Mouse (Mus musculus) neural tube, embryonic 12.5 days (tissue): ENCODE measurements around the gene Rpl9. TPM values are rescaled to one million over a fixed set of nuclear protein-coding genes. Genes with fewer than 3 reads are reported as not detected.

ENCODE experiments used
- ATAC-seq: fragments of 200-750 bp; cut with Nextera tagmentation; 2 replicates; pipeline ENCODE4 v1.8.0; 2017; ENCODE audit warnings: low read depth, mild to moderate bottlenecking, moderate TSS enrichment, moderate library complexity; ENCODE audit not compliant: low FRiP score
- H3K27ac ChIP-seq: fragments of 300-500 bp; sonication (generic); 2 replicates; pipeline ENCODE4 v1.5.1; 2016
- H3K27me3 ChIP-seq: fragments of 300-500 bp; sonication (generic); replicated peaks from 2 replicates; pipeline ENCODE4 v1.6.1; 2016; ENCODE audit warnings: mild to moderate bottlenecking
- H3K36me3 ChIP-seq: fragments of 300-500 bp; sonication (generic); 2 replicates; pipeline ENCODE4 v1.6.1; 2016; ENCODE audit warnings: mild to moderate bottlenecking
- H3K4me1 ChIP-seq: fragments of 300-500 bp; sonication (generic); 2 replicates; pipeline ENCODE4 v1.6.1; 2016
- H3K4me2 ChIP-seq: fragments of 300-500 bp; sonication (generic); replicated peaks from 2 replicates; pipeline ENCODE4 v1.6.1; 2016; ENCODE audit warnings: mild to moderate bottlenecking
- H3K4me3 ChIP-seq: fragments of 300-500 bp; sonication (generic); 2 replicates; pipeline ENCODE4 v1.5.1; 2016
- H3K9ac ChIP-seq: fragments of 300-500 bp; sonication (generic); 2 replicates; pipeline ENCODE4 v1.6.1; 2016; ENCODE audit warnings: mild to moderate bottlenecking
- H3K9me3 ChIP-seq: fragments of 300-500 bp; sonication (generic); 2 replicates; pipeline ENCODE4 v1.6.1; 2016; ENCODE audit warnings: mild to moderate bottlenecking
- WGBS: fragments of 180-500 bp; shearing (Covaris S2); methylation state at CpG from one replicate; pipeline ENCODE4 v1.1.7; 2016; 5-methylcytosine and 5-hydroxymethylcytosine counted together
- polyA plus RNA-seq: library from polyadenylated mRNA; unstranded; fragments of >200 nt; fragmentation: Nextera tagmentation; extraction: Ambion mirVana; gene quantifications from 2 replicates; pipeline ENCODE4 v1.2.1, GENCODE M21; 2016

The Rpl9 gene
- polyA plus RNA-seq, 1 experiment from 2014 or later: 677 TPM

GRCm38 (mm10) chr5:65356851-65357250, 34.4 kb downstream of the Rpl9 start:
- no peak overlapping the region for H3K4me2 ChIP-seq
- no peak overlapping the region for H3K27ac ChIP-seq
- 88% methylated on average over 6 of the region's 6 CpGs for WGBS
- no peaks in the 10 kb centered on the region for H3K4me1 ChIP-seq
- H3K27me3 ChIP-seq: no peaks in the 10 kb centered on the region
- no peaks in the 10 kb centered on the region for H3K36me3 ChIP-seq
- H3K9ac ChIP-seq: no peak overlapping the region
- no peak for ATAC-seq
- no peak overlapping the region for H3K4me3 ChIP-seq
- no peaks in the 10 kb centered on the region for H3K9me3 ChIP-seq

GRCm38 (mm10) chr5:65354985-65355384, 36.3 kb downstream of the Rpl9 start:
- Histone ChIP-seq H3K9me3 (no peaks in the 10 kb centered on the region), H3K27me3 (no peaks in the 10 kb centered on the region), H3K9ac (no peak overlapping the region), H3K36me3 (no peaks in the 10 kb centered on the region), H3K4me1 (no peaks in the 10 kb centered on the region), H3K27ac (no peak overlapping the region), H3K4me3 (no peak overlapping the region), H3K4me2 (no peak overlapping the region)
- no peak for ATAC-seq
- 79% methylated on average over 5 of the region's 5 CpGs for whole genome bisulfite sequencing

- WGBS: 88% methylated on average over 3 of the region's 3 CpGs
- no peaks in the 10 kb centered on the region for H3K36me3 ChIP-seq
- no peak overlapping the region for H3K9ac ChIP-seq
- H3K27ac ChIP-seq: no peak overlapping the region
- no peaks in the 10 kb centered on the region for H3K4me1 ChIP-seq
- no peak overlapping the region for H3K4me3 ChIP-seq
- H3K4me2 ChIP-seq: no peak overlapping the region
- ATAC-seq: no peak
- no peaks in the 10 kb centered on the region for H3K9me3 ChIP-seq
- no peaks in the 10 kb centered on the region for H3K27me3 ChIP-seq
These were observed 37.1 kb downstream of the Rpl9 start for GRCm38 (mm10) chr5:65354097-65354496.

GRCm38 (mm10) chr5:65350508-65350907, 40.7 kb downstream of the Rpl9 start:
- H3K4me3 ChIP-seq: no peak overlapping the region
- no peaks in the 10 kb centered on the region for H3K36me3 ChIP-seq
- H3K27ac ChIP-seq: no peak overlapping the region
- H3K4me2 ChIP-seq: no peak overlapping the region
- no peak overlapping the region for H3K9ac ChIP-seq
- ATAC-seq: no peak
- H3K4me1 ChIP-seq: 0 out of 2 replicates have a peak, but pooled peaks cover 8% of the 10 kb centered on the region
- no peaks in the 10 kb centered on the region for H3K27me3 ChIP-seq
- 69% methylated on average over 10 of the region's 10 CpGs for whole genome bisulfite sequencing
- H3K9me3 ChIP-seq: no peaks in the 10 kb centered on the region

GRCm38 (mm10) chr5:65348168-65348567, 43.1 kb downstream of the Rpl9 start, which contains the start of gene Klb:
Gene Klb (plus strand): TSS chr5:65348314.
- no peak within 1 kb of the TSS for H3K4me3 ChIP-seq
- no peak within 1 kb of the TSS for H3K9ac ChIP-seq
- ATAC-seq: no peak
- H3K27ac ChIP-seq: no peak within 1 kb of the TSS
- no peaks in the 10 kb centered on the region for H3K36me3 ChIP-seq
- no peaks in the 10 kb centered on the region for H3K27me3 ChIP-seq
- 14% methylated on average over 15 of the region's 15 CpGs for WGBS
- no peaks in the 10 kb centered on the region for H3K9me3 ChIP-seq
- peak within 1 kb of the TSS; percentile 50 for H3K4me2 ChIP-seq
- 0 out of 2 replicates have a peak, but pooled peaks cover 8% of the 10 kb centered on the region for H3K4me1 ChIP-seq

GRCm38 (mm10) chr5:65340167-65340566, 51.1 kb downstream of the Rpl9 start:
- Histone ChIP-seq H3K27me3 (no peaks in the 10 kb centered on the region), H3K4me3 (no peak overlapping the region), H3K4me2 (no peak overlapping the region), H3K36me3 (no peaks in the 10 kb centered on the region), H3K4me1 (0 out of 2 replicates have a peak, but pooled peaks cover under 1% of the 10 kb centered on the region), H3K9me3 (no peaks in the 10 kb centered on the region), H3K27ac (no peak overlapping the region), H3K9ac (no peak overlapping the region)
- 55% methylated on average over 4 of the region's 4 CpGs for WGBS
- ATAC-seq: no peak

- WGBS: 83% methylated on average over 6 of the region's 6 CpGs
- Histone ChIP-seq H3K36me3 (no peaks in the 10 kb centered on the region), H3K27me3 (no peaks in the 10 kb centered on the region), H3K9me3 (no peaks in the 10 kb centered on the region), H3K27ac (no peak overlapping the region), H3K4me1 (peaks cover 4% of the 10 kb centered on the region; the same call in 1 of the 2 replicates), H3K4me2 (no peak overlapping the region), H3K9ac (no peak overlapping the region), H3K4me3 (no peak overlapping the region)
- no peak for ATAC-seq
These were observed 52.9 kb downstream of the Rpl9 start for GRCm38 (mm10) chr5:65338394-65338793.

Other genes with a start within 250 kb of the Rpl9 start
- 13.3 and 15.4 TPM in 2 replicates for gene Wdr19, start 191.7 kb downstream of the Rpl9 start, polyA plus RNA-seq
- gene Rfc1, start 55.8 kb downstream of the Rpl9 start, polyA plus RNA-seq: 51.5 and 55.2 TPM in 2 replicates
- gene Klb, start 43.1 kb downstream of the Rpl9 start, polyA plus RNA-seq: 0.09 TPM in 1 of 2 replicates, not detected in the other
- gene Lias, start 53 bp upstream of the Rpl9 start, polyA plus RNA-seq: 61.6 and 63.0 TPM in 2 replicates
- 69.9 and 70.3 TPM in 2 replicates for gene Ugdh, start 44.5 kb upstream of the Rpl9 start, polyA plus RNA-seq
- gene Gm43552, start 101.4 kb upstream of the Rpl9 start, polyA plus RNA-seq: not detected in 2 replicates
- 148 and 154 TPM in 2 replicates for gene Smim14, start 145.7 kb upstream of the Rpl9 start, polyA plus RNA-seq
- gene Ube2k, start 145.8 kb upstream of the Rpl9 start, polyA plus RNA-seq: 181 and 188 TPM in 2 replicates